Mouse (Mus musculus) midbrain, embryonic 11.5 days (tissue): ENCODE results near the gene Rapgef1. TPM values are rescaled to one million over a fixed set of nuclear protein-coding genes. Genes with fewer than 3 reads are reported as not detected.
"Not testable (repeated sequence)": the region's sequence is repeated elsewhere in the genome, so short reads cannot be mapped to it uniquely, and the experiment has no call there.

Source experiments
- ATAC-seq: fragments of 200-750 bp; cut with Nextera tagmentation; 2 replicates; pipeline ENCODE4 v1.8.0; 2017; ENCODE audit warnings: moderate TSS enrichment, moderate library complexity; ENCODE audit not compliant: low FRiP score
- DNase-seq: peaks from one replicate; pipeline ENCODE4 v3.0.0; 2015; ENCODE audit warnings: low spot score; ENCODE audit errors: missing footprints
- H3K27ac ChIP-seq: fragments of 300-500 bp; sonication (generic); 2 replicates; pipeline ENCODE4 v1.5.1; 2014; ENCODE audit warnings: low read depth, low read length
- H3K27me3 ChIP-seq: fragments of 300-500 bp; sonication (generic); 2 replicates; pipeline ENCODE4 v1.6.1; 2014; ENCODE audit warnings: mild to moderate bottlenecking, low read length, moderate library complexity, mixed read lengths; ENCODE audit not compliant: control insufficient read depth, insufficient read depth
- H3K36me3 ChIP-seq: fragments of 300-500 bp; sonication (generic); 2 replicates; pipeline ENCODE4 v1.6.1; 2014; ENCODE audit warnings: mild to moderate bottlenecking, low read length, moderate library complexity, mixed read lengths; ENCODE audit not compliant: control insufficient read depth, insufficient read depth
- H3K4me1 ChIP-seq: fragments of 300-500 bp; sonication (generic); 2 replicates; pipeline ENCODE4 v1.6.1; 2014; ENCODE audit warnings: low read length; ENCODE audit not compliant: control insufficient read depth, insufficient read depth
- H3K4me2 ChIP-seq: fragments of 300-500 bp; sonication (generic); 2 replicates; pipeline ENCODE4 v1.6.1; 2014; ENCODE audit warnings: mild to moderate bottlenecking, moderate library complexity
- H3K4me3 ChIP-seq: fragments of 300-500 bp; sonication (generic); 2 replicates; pipeline ENCODE4 v1.5.1; 2014; ENCODE audit warnings: low read depth, low read length
- H3K9ac ChIP-seq: fragments of 300-500 bp; sonication (generic); 2 replicates; pipeline ENCODE4 v1.6.1; 2014; ENCODE audit warnings: low read length
- H3K9me3 ChIP-seq: fragments of 300-500 bp; sonication (generic); 2 replicates; pipeline ENCODE4 v1.6.1; 2016; ENCODE audit warnings: low read length; ENCODE audit not compliant: control insufficient read depth
- WGBS: fragments of 180-500 bp; shearing (Covaris S2); extraction: QIAGEN DNeasy Blood & Tissue Kit; methylation state at CpG from one replicate; pipeline ENCODE4 v1.1.7; 2014; 5-methylcytosine and 5-hydroxymethylcytosine counted together
- polyA plus RNA-seq: library from polyadenylated mRNA; unstranded; fragments of >200 nt; fragmentation: Nextera tagmentation; extraction: Ambion mirVana; gene quantifications from 2 replicates; pipeline ENCODE4 v1.2.1, GENCODE M21; 2014

The Rapgef1 gene
- polyA plus RNA-seq, 1 experiment from 2014 or later, result 15.6 TPM

- Histone ChIP-seq H3K4me3 (no peak overlapping the region), H3K4me1 (no peaks in the 10 kb centered on the region), H3K4me2 (no peak overlapping the region), H3K36me3 (no peaks in the 10 kb centered on the region; the same call in 1 of the 2 replicates), H3K9me3 (no peaks in the 10 kb centered on the region), H3K27me3 (no peaks in the 10 kb centered on the region), H3K9ac (no peak overlapping the region), H3K27ac (no peak overlapping the region)
- ATAC-seq (no peak), DNase-seq (no peak)
Observed at GRCm38 (mm10) chr2:29770162-29770561, 150.6 kb downstream of the Rapgef1 start.

GRCm38 (mm10) chr2:29771611-29772461 is 152.3 kb downstream of the Rapgef1 start:
- ATAC-seq, result no peak
- Histone ChIP-seq H3K4me1 (no peaks in the 10 kb centered on the region), H3K27me3 (no peaks in the 10 kb centered on the region), H3K4me3 (no peak overlapping the region), H3K36me3 (no peaks in the 10 kb centered on the region; the same call in 1 of the 2 replicates), H3K9me3 (no peaks in the 10 kb centered on the region), H3K9ac (no peak overlapping the region), H3K4me2 (no peak overlapping the region), H3K27ac (no peak overlapping the region)
- 89% methylated on average over 8 of the region's 8 CpGs for WGBS
- DNase-seq, result no peak

- H3K36me3 ChIP-seq, result peaks cover 10% of the 10 kb centered on the region
- ATAC-seq, result no peak
- no peak overlapping the region for H3K4me2 ChIP-seq
- no peak overlapping the region for H3K9ac ChIP-seq
- H3K27ac ChIP-seq, result no peak overlapping the region
- H3K4me1 ChIP-seq, result no peaks in the 10 kb centered on the region
- H3K27me3 ChIP-seq, result no peaks in the 10 kb centered on the region
- WGBS, result 94% methylated on average over 4 of the region's 4 CpGs
- H3K4me3 ChIP-seq, result no peak overlapping the region
- no peak for DNase-seq
- no peaks in the 10 kb centered on the region for H3K9me3 ChIP-seq
Observed at GRCm38 (mm10) chr2:29773323-29773722, 153.8 kb downstream of the Rapgef1 start.

- H3K36me3 ChIP-seq, result peaks cover 57% of the 10 kb centered on the region
- H3K4me3 ChIP-seq, DNase-seq, H3K27ac ChIP-seq, ATAC-seq, H3K4me2 ChIP-seq, H3K9ac ChIP-seq, H3K4me1 ChIP-seq, H3K9me3 ChIP-seq, H3K27me3 ChIP-seq: not testable (repeated sequence)
- WGBS, result 92% methylated on average over 2 of the region's 2 CpGs
Observed at GRCm38 (mm10) chr2:29781256-29781655, 161.7 kb downstream of the Rapgef1 start.

GRCm38 (mm10) chr2:29784290-29784689 is 164.8 kb downstream of the Rapgef1 start:
- DNase-seq (no peak), ATAC-seq (no peak)
- H3K4me3 ChIP-seq, result no peak overlapping the region
- H3K4me2 ChIP-seq, result no peak overlapping the region
- H3K27ac ChIP-seq, result no peak overlapping the region
- H3K36me3 ChIP-seq, result peaks cover 39% of the 10 kb centered on the region
- no peaks in the 10 kb centered on the region for H3K27me3 ChIP-seq
- no peak overlapping the region for H3K9ac ChIP-seq
- H3K9me3 ChIP-seq, result peaks cover 5% of the 10 kb centered on the region; the same call in 1 of the 2 replicates
- H3K4me1 ChIP-seq, result peaks cover 11% of the 10 kb centered on the region
- WGBS, result 81% methylated on average over 4 of the region's 4 CpGs

GRCm38 (mm10) chr2:29787104-29787917 is 167.8 kb downstream of the Rapgef1 start, which contains the start of gene Coq4:
TSS of gene Coq4 (plus strand) at chr2:29787493.
- peak; percentile 88 for ATAC-seq
- H3K27ac ChIP-seq, result no peak within 1 kb of the TSS

GRCm38 (mm10) chr2:29787937-29788681 is 168.6 kb downstream of the Rapgef1 start, which contains the start of gene Trub2:
TSS of gene Trub2 (minus strand) at chr2:29788502.
- peak within 1 kb of the TSS; percentile 73 for H3K9ac ChIP-seq
- H3K27ac ChIP-seq, result no peak within 1 kb of the TSS
- H3K4me2 ChIP-seq, result peak within 1 kb of the TSS; percentile 66
- under 1% methylated on average over 45 of the region's 45 CpGs for WGBS
- DNase-seq, result peak; percentile 97
- H3K9me3 ChIP-seq, result no peaks in the 10 kb centered on the region
- ATAC-seq, result peak; percentile 82
- no peaks in the 10 kb centered on the region for H3K27me3 ChIP-seq
- peaks cover 11% of the 10 kb centered on the region for H3K4me1 ChIP-seq
- peaks cover 12% of the 10 kb centered on the region; the same call in 1 of the 2 replicates for H3K36me3 ChIP-seq
- peak within 1 kb of the TSS; percentile 53 for H3K4me3 ChIP-seq

More at GRCm38 (mm10) chr2:29787104-29787917, 167.8 kb downstream of the Rapgef1 start, which contains the start of gene Coq4:
- 1% methylated on average over 31 of the region's 31 CpGs for WGBS
- Histone ChIP-seq H3K9me3 (no peaks in the 10 kb centered on the region), H3K9ac (peak within 1 kb of the TSS; percentile 73), H3K36me3 (peaks cover 19% of the 10 kb centered on the region), H3K4me2 (peak within 1 kb of the TSS; percentile 66), H3K4me3 (peak within 1 kb of the TSS; percentile 53), H3K27me3 (no peaks in the 10 kb centered on the region), H3K4me1 (peaks cover 11% of the 10 kb centered on the region)
- peak; percentile 99 for DNase-seq
